Comparison of ENCODE assay signal across 9 mouse cellular contexts in genomic region chr4:133050837-133051549, GRCm38 (mm10). TPM values are rescaled to one million over a fixed set of nuclear protein-coding genes. Genes with fewer than 3 reads are reported as not detected.
DNase-seq lines count a peak whose midpoint lies in the region; ATAC-seq lines count a peak whose summit lies in the region.
"Had no signal": no experiment of that assay in that cellular context is flagged by ENCODE, and none has a peak within 500 bp of the region (broad histone marks: within the 10 kb centered on the region; RNA-seq: fewer than 3 reads in every experiment).

No protein-coding gene starts in this region.

- no peak for ATAC-seq in forebrain, embryonic 12.5 days (ENCODE audit: low FRiP score)
- ATAC-seq in forebrain, embryonic 15.5 days (replicated peaks) = no peak
- ATAC-seq in midbrain, embryonic 11.5 days (ENCODE audit: low FRiP score) = no peak

- 0 out of 2 replicates have a peak overlapping the region, but pooled peaks have one; percentile 10 for H3K4me2 ChIP-seq in forebrain, embryonic 12.5 days
- no peak overlapping the region for H3K4me2 ChIP-seq in forebrain, embryonic 15.5 days (replicated peaks)
- H3K4me2 ChIP-seq in midbrain, embryonic 11.5 days = no peak overlapping the region

- WGBS in forebrain, embryonic 12.5 days = 93% methylated on average over 6 of the region's 6 CpGs
- 90% methylated on average over 6 of the region's 6 CpGs for WGBS in forebrain, embryonic 15.5 days
- WGBS in midbrain, embryonic 10.5 days = 87% methylated on average over 6 of the region's 6 CpGs
- 91% methylated on average over 6 of the region's 6 CpGs for WGBS in midbrain, embryonic 11.5 days
- WGBS in limb, embryonic 10.5 days = 91% methylated on average over 6 of the region's 6 CpGs

- no peak for DNase-seq in midbrain, embryonic 10.5 days (ENCODE audit: low spot score)
- no peak for DNase-seq in midbrain, embryonic 11.5 days (ENCODE audit: low spot score, missing footprints)
- DNase-seq in limb, embryonic 10.5 days (ENCODE audit: low spot score) = no peak
- peak; percentile 47 for DNase-seq in splenic B cell, adult 2 months (ENCODE audit: low read depth, low spot score)
- no peak for DNase-seq in kidney, adult 18-20 months
- no peak for DNase-seq in kidney, adult 8-10 months
- DNase-seq: embryo, embryonic 11 days had no signal

- H3K4me3 ChIP-seq in forebrain, embryonic 12.5 days (replicated peaks) = no peak overlapping the region
- H3K4me3 ChIP-seq in forebrain, embryonic 15.5 days = no peak overlapping the region
- H3K4me3 ChIP-seq in midbrain, embryonic 10.5 days = no peak overlapping the region
- H3K4me3 ChIP-seq in midbrain, embryonic 11.5 days (ENCODE audit: low read depth, low read length) = no peak overlapping the region
- H3K4me3 ChIP-seq in limb, embryonic 10.5 days = peak overlapping the region; percentile 38

- peaks cover 84% of the 10 kb centered on the region for H3K4me1 ChIP-seq in forebrain, embryonic 12.5 days
- H3K4me1 ChIP-seq in forebrain, embryonic 15.5 days = peaks cover 66% of the 10 kb centered on the region
- peaks cover 88% of the 10 kb centered on the region for H3K4me1 ChIP-seq in midbrain, embryonic 10.5 days
- H3K4me1 ChIP-seq in midbrain, embryonic 11.5 days (ENCODE audit: control insufficient read depth, insufficient read depth, low read length) = peaks cover 51% of the 10 kb centered on the region
- H3K4me1 ChIP-seq in limb, embryonic 10.5 days = peaks cover 100% of the 10 kb centered on the region

- no peak overlapping the region for H3K27ac ChIP-seq in forebrain, embryonic 12.5 days
- no peak overlapping the region for H3K27ac ChIP-seq in forebrain, embryonic 15.5 days (replicated peaks)
- peak overlapping the region; percentile 88 for H3K27ac ChIP-seq in midbrain, embryonic 10.5 days (replicated peaks)
- H3K27ac ChIP-seq in midbrain, embryonic 11.5 days (ENCODE audit: low read depth, low read length) = no peak overlapping the region
- H3K27ac ChIP-seq in limb, embryonic 10.5 days = peak overlapping the region; percentile 88

- H3K27me3 ChIP-seq in forebrain, embryonic 12.5 days = no peaks in the 10 kb centered on the region
- no peaks in the 10 kb centered on the region for H3K27me3 ChIP-seq in forebrain, embryonic 15.5 days
- peaks cover 7% of the 10 kb centered on the region; the same call in 1 of the 2 replicates for H3K27me3 ChIP-seq in midbrain, embryonic 10.5 days (ENCODE audit: low read depth, poor library complexity, severe bottlenecking)
- H3K27me3 ChIP-seq in midbrain, embryonic 11.5 days (ENCODE audit: control insufficient read depth, insufficient read depth, low read length) = no peaks in the 10 kb centered on the region
- no peaks in the 10 kb centered on the region for H3K27me3 ChIP-seq in limb, embryonic 10.5 days (ENCODE audit: low read depth, poor library complexity, severe bottlenecking)
- no peaks in the 10 kb centered on the region for H3K27me3 ChIP-seq in splenic B cell, adult 2 months (ENCODE audit: control insufficient read depth, insufficient read depth, low read length, poor library complexity, severe bottlenecking)

- H3K36me3 ChIP-seq in forebrain, embryonic 12.5 days (replicated peaks) = peaks cover 7% of the 10 kb centered on the region; the same call in 1 of the 2 replicates
- H3K36me3 ChIP-seq in forebrain, embryonic 15.5 days = no peaks in the 10 kb centered on the region
- H3K36me3 ChIP-seq in midbrain, embryonic 10.5 days = peaks cover 10% of the 10 kb centered on the region; the same call in 1 of the 2 replicates
- no peaks in the 10 kb centered on the region for H3K36me3 ChIP-seq in midbrain, embryonic 11.5 days (ENCODE audit: control insufficient read depth, insufficient read depth, low read length)
- peaks cover 31% of the 10 kb centered on the region for H3K36me3 ChIP-seq in limb, embryonic 10.5 days
- H3K36me3 ChIP-seq in splenic B cell, adult 2 months (ENCODE audit: control insufficient read depth, insufficient read depth, low read length, poor library complexity, severe bottlenecking) = no peaks in the 10 kb centered on the region

- H3K9ac ChIP-seq in forebrain, embryonic 12.5 days = peak overlapping the region; percentile 40
- no peak overlapping the region for H3K9ac ChIP-seq in forebrain, embryonic 15.5 days (replicated peaks)
- H3K9ac ChIP-seq in midbrain, embryonic 11.5 days (ENCODE audit: low read length) = no peak overlapping the region

- H3K9me3 ChIP-seq in forebrain, embryonic 12.5 days = no peaks in the 10 kb centered on the region
- H3K9me3 ChIP-seq in forebrain, embryonic 15.5 days = no peaks in the 10 kb centered on the region
- no peaks in the 10 kb centered on the region for H3K9me3 ChIP-seq in midbrain, embryonic 10.5 days (replicated peaks)
- no peaks in the 10 kb centered on the region for H3K9me3 ChIP-seq in midbrain, embryonic 11.5 days (ENCODE audit: control insufficient read depth, low read length)
- no peaks in the 10 kb centered on the region for H3K9me3 ChIP-seq in limb, embryonic 10.5 days (replicated peaks)

RNA-seq across cellular contexts. Expression of gene Ahdc1, which starts 39.9 kb away (rescaled TPM):
- 7.2 and 8.1 TPM in 2 replicates for polyA plus RNA-seq in forebrain, embryonic 12.5 days (2016; fragmentation: Nextera tagmentation; extraction: Ambion mirVana)
- 14.2 and 17.0 TPM in 2 replicates for polyA plus RNA-seq in forebrain, embryonic 15.5 days (2015; fragmentation: Nextera tagmentation; extraction: Ambion mirVana)
- polyA plus RNA-seq in midbrain, embryonic 10.5 days (2016; fragmentation: Nextera tagmentation; extraction: Ambion mirVana) = 5.7 and 5.8 TPM in 2 replicates
- polyA plus RNA-seq in midbrain, embryonic 11.5 days (2014; fragmentation: Nextera tagmentation; extraction: Ambion mirVana) = 4.9 and 5.3 TPM in 2 replicates
- 13.0 and 13.8 TPM in 2 replicates for polyA plus RNA-seq in limb, embryonic 10.5 days (2016; fragmentation: Nextera tagmentation; extraction: Ambion mirVana)

Comparison
In these comparisons a context has a peak if more than half of its experiments do, and no peak if none do; other contexts are left out.
1. H3K27ac ChIP-seq: peak in midbrain, embryonic 10.5 days (single experiment) and limb, embryonic 10.5 days (single experiment); none in forebrain, embryonic 12.5 days (single experiment), forebrain, embryonic 15.5 days (single experiment) and midbrain, embryonic 11.5 days (single experiment).